Mouse (Mus musculus): ENCODE results near the gene Hs3st4.

The Hs3st4 gene

GRCm38 (mm10) chr7:124037281-124037700 lies 54.6 kb downstream of the Hs3st4 start:
- no peak for DNase-seq (ENCODE audit: low read depth, low spot score)
- H3K36me3 ChIP-seq (ENCODE audit: control insufficient read depth, insufficient read depth, low read length, poor library complexity, severe bottlenecking) = no peaks in the 10 kb centered on the region
- no peaks in the 10 kb centered on the region for H3K27me3 ChIP-seq (ENCODE audit: control insufficient read depth, insufficient read depth, low read length, poor library complexity, severe bottlenecking)

GRCm38 (mm10) chr7:124039142-124039541 lies 56.5 kb downstream of the Hs3st4 start:
- DNase-seq (ENCODE audit: low read depth, low spot score) = no peak
- Histone ChIP-seq H3K36me3 (ENCODE audit: control insufficient read depth, insufficient read depth, low read length, poor library complexity, severe bottlenecking) (no peaks in the 10 kb centered on the region), H3K27me3 (ENCODE audit: control insufficient read depth, insufficient read depth, low read length, poor library complexity, severe bottlenecking) (no peaks in the 10 kb centered on the region)

GRCm38 (mm10) chr7:124047382-124047781 lies 64.7 kb downstream of the Hs3st4 start:
- no peaks in the 10 kb centered on the region for H3K27me3 ChIP-seq (ENCODE audit: control insufficient read depth, insufficient read depth, low read length, poor library complexity, severe bottlenecking)
- no peaks in the 10 kb centered on the region for H3K36me3 ChIP-seq (ENCODE audit: control insufficient read depth, insufficient read depth, low read length, poor library complexity, severe bottlenecking)
- DNase-seq (ENCODE audit: low read depth, low spot score) = no peak

- DNase-seq (ENCODE audit: low read depth, low spot score) = no peak
- no peaks in the 10 kb centered on the region for H3K27me3 ChIP-seq (ENCODE audit: control insufficient read depth, insufficient read depth, low read length, poor library complexity, severe bottlenecking)
- H3K36me3 ChIP-seq (ENCODE audit: control insufficient read depth, insufficient read depth, low read length, poor library complexity, severe bottlenecking) = no peaks in the 10 kb centered on the region
Observed at GRCm38 (mm10) chr7:124048971-124049370, 66.3 kb downstream of the Hs3st4 start.

DNA sequence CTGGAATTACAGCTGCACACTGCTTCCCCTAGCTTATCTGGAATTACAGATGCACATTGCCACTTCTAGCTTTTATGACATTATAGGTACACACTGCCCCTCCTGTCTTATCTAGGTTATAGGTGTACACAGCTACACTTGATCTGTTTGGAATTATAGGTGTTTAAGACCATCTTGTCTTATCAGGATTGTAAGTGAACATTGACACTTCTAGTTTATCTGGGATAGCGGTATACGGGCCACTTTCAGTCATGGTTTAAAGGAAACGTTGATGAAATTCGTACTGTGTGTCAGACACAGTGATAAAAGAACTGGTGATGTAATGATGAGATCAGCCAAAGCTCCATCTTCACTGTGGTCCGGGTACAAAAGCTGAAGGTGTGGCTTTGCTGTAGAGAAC lies 67.8 kb downstream of the Hs3st4 start:
- Histone ChIP-seq H3K27me3 (ENCODE audit: control insufficient read depth, insufficient read depth, low read length, poor library complexity, severe bottlenecking) (no peaks in the 10 kb centered on the region), H3K36me3 (ENCODE audit: control insufficient read depth, insufficient read depth, low read length, poor library complexity, severe bottlenecking) (no peaks in the 10 kb centered on the region)
- DNase-seq (ENCODE audit: low read depth, low spot score) = no peak

GRCm38 (mm10) chr7:124083741-124084140 lies 101.1 kb downstream of the Hs3st4 start:
- DNase-seq (ENCODE audit: low read depth, low spot score) = no peak
- Histone ChIP-seq H3K36me3 (ENCODE audit: control insufficient read depth, insufficient read depth, low read length, poor library complexity, severe bottlenecking) (no peaks in the 10 kb centered on the region), H3K27me3 (ENCODE audit: control insufficient read depth, insufficient read depth, low read length, poor library complexity, severe bottlenecking) (no peaks in the 10 kb centered on the region)

GRCm38 (mm10) chr7:124129019-124129418 lies 146.3 kb downstream of the Hs3st4 start:
- no peaks in the 10 kb centered on the region for H3K27me3 ChIP-seq (ENCODE audit: control insufficient read depth, insufficient read depth, low read length, poor library complexity, severe bottlenecking)
- DNase-seq (ENCODE audit: low read depth, low spot score) = no peak

DNA sequence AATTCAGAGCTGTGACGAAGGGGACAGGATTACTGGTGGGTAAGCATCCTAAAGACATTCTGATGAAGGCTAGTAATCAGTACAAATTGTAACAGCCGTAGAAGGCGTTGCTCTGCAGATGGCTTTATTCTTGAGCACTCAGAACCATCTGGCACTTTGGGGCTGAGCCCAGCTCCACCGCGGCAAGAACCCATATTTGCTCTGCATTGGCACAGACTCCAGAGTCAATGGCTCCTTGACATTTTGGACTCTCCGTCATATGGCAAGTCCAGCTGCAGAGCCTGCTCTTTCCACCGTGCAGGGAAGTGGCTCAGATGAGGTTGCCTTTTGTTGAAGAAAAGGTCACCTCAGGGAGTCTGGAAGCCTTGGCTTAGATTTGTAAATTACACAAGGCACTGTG lies 148.6 kb downstream of the Hs3st4 start:
- DNase-seq (ENCODE audit: low read depth, low spot score) = no peak
- Histone ChIP-seq H3K36me3 (ENCODE audit: control insufficient read depth, insufficient read depth, low read length, poor library complexity, severe bottlenecking) (no peaks in the 10 kb centered on the region), H3K27me3 (ENCODE audit: control insufficient read depth, insufficient read depth, low read length, poor library complexity, severe bottlenecking) (no peaks in the 10 kb centered on the region)

More at GRCm38 (mm10) chr7:124129019-124129418, 146.3 kb downstream of the Hs3st4 start:
- no peaks in the 10 kb centered on the region for H3K36me3 ChIP-seq (ENCODE audit: control insufficient read depth, insufficient read depth, low read length, poor library complexity, severe bottlenecking)

DNA sequence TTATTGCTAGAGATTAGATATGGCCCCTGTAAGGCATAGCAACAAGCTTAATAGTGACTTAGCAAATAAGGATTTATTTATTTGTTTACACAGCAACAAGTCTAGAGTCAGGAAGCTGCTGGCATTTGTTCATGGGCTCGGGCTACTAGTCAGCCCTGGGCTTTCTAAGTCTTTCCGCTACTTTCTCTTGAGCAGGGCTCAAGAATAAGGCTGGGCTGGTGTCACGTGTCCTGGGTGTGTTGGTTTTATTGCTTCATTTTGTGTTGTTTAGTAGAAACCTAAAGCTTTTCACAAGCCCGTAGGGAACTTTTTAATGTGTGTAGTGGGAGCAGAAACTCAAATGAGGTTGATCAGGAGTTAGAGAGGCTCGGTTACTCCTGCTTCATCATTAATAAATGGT lies 153.5 kb downstream of the Hs3st4 start:
- no peak for DNase-seq (ENCODE audit: low read depth, low spot score)
- H3K36me3 ChIP-seq (ENCODE audit: control insufficient read depth, insufficient read depth, low read length, poor library complexity, severe bottlenecking) = no peaks in the 10 kb centered on the region
- H3K27me3 ChIP-seq (ENCODE audit: control insufficient read depth, insufficient read depth, low read length, poor library complexity, severe bottlenecking) = no peaks in the 10 kb centered on the region

- H3K27me3 ChIP-seq (ENCODE audit: control insufficient read depth, insufficient read depth, low read length, poor library complexity, severe bottlenecking) = no peaks in the 10 kb centered on the region
- no peak for DNase-seq (ENCODE audit: low read depth, low spot score)
- no peaks in the 10 kb centered on the region for H3K36me3 ChIP-seq (ENCODE audit: control insufficient read depth, insufficient read depth, low read length, poor library complexity, severe bottlenecking)
Observed at GRCm38 (mm10) chr7:124141229-124141628, 158.6 kb downstream of the Hs3st4 start.

- DNase-seq (ENCODE audit: low read depth, low spot score) = no peak
- H3K36me3 ChIP-seq (ENCODE audit: control insufficient read depth, insufficient read depth, low read length, poor library complexity, severe bottlenecking) = no peaks in the 10 kb centered on the region
- H3K27me3 ChIP-seq (ENCODE audit: control insufficient read depth, insufficient read depth, low read length, poor library complexity, severe bottlenecking) = no peaks in the 10 kb centered on the region
Observed at GRCm38 (mm10) chr7:124150901-124151300, 168.2 kb downstream of the Hs3st4 start.

DNA sequence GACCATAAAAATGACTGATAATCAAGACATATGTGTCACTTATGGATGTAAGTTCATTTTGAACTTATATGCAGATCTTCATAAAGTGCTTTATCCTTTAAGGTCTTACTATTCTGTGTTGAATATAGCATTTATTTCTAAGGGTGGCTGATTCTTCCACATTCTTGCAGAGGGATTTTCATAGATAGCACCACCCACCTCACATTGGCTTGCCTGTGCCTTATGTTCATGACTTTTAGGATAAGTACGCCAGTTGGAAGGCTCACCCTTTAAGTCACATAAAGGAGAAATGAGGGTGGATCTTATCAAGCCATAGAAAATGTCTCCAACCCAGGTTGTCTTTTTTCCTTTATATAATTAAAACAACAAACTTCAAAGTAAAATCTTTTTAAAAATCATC lies 180.6 kb downstream of the Hs3st4 start:
- Histone ChIP-seq H3K36me3 (ENCODE audit: control insufficient read depth, insufficient read depth, low read length, poor library complexity, severe bottlenecking) (no peaks in the 10 kb centered on the region), H3K27me3 (ENCODE audit: control insufficient read depth, insufficient read depth, low read length, poor library complexity, severe bottlenecking) (no peaks in the 10 kb centered on the region)
- no peak for DNase-seq (ENCODE audit: low read depth, low spot score)

GRCm38 (mm10) chr7:124166229-124166628 lies 183.6 kb downstream of the Hs3st4 start:
- H3K27me3 ChIP-seq (ENCODE audit: control insufficient read depth, insufficient read depth, low read length, poor library complexity, severe bottlenecking) = no peaks in the 10 kb centered on the region
- H3K36me3 ChIP-seq (ENCODE audit: control insufficient read depth, insufficient read depth, low read length, poor library complexity, severe bottlenecking) = no peaks in the 10 kb centered on the region
- no peak for DNase-seq (ENCODE audit: low read depth, low spot score)

DNA sequence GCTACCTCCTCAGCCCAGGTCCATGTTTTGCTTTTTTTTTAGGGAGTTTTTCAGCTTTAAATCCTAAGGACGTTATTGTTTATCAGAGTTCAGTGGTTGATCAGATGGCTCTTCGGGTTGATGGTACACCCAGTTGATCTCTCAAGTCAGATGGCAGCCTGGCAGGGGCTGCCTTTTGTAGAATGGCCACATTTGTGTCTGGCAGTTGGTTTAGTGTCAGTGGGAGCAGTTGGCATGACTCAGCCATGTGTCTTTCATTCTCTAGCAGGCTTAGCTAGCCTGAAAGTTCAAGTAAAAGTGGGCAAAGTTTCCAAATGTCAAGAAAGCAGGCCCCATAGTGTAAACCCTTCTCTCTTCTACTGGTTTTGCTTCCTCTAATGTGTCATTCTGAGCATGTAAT lies 186.1 kb downstream of the Hs3st4 start:
- H3K27me3 ChIP-seq (ENCODE audit: control insufficient read depth, insufficient read depth, low read length, poor library complexity, severe bottlenecking) = no peaks in the 10 kb centered on the region
- no peaks in the 10 kb centered on the region for H3K36me3 ChIP-seq (ENCODE audit: control insufficient read depth, insufficient read depth, low read length, poor library complexity, severe bottlenecking)
- DNase-seq (ENCODE audit: low read depth, low spot score) = no peak

DNA sequence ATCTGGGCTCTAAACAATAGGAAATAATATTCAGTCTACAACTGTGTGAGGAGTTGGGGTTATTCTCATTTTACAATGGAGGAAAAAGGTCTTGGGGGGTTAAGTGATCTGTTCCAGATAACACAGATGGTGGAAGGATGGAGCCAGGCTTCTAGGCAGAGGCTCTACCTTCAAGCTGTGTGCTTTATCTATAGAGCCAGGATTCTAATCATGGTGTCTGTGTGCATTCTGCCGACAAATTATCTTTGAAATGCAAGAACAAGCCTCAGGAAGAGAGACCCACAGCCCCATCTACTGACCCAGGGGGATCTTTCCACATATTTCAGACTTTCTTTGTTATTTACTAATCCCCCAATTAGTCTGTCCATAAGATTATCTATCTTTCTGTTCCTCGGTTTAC lies 187.3 kb downstream of the Hs3st4 start:
- H3K36me3 ChIP-seq (ENCODE audit: control insufficient read depth, insufficient read depth, low read length, poor library complexity, severe bottlenecking) = no peaks in the 10 kb centered on the region
- no peaks in the 10 kb centered on the region for H3K27me3 ChIP-seq (ENCODE audit: control insufficient read depth, insufficient read depth, low read length, poor library complexity, severe bottlenecking)
- DNase-seq (ENCODE audit: low read depth, low spot score) = no peak

DNA sequence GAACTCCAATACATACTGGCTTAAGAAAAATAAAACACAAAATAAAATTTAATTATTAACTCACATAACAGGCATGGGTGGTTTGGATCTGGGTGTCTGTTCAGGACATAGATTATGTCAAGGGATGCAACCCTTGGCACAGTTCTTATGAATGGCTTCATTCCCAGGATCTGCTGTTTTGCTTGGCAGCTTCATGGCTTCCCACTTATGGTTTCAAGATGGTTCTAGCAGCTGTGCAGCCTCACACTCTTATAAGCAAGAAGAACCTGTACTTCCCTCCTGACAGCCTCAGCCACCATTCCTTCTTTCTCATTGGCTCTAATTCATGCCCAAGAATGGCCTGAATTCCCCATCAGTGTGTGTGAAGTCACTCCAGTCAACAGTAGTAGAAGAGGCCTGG lies 189.3 kb downstream of the Hs3st4 start:
- no peak for DNase-seq (ENCODE audit: low read depth, low spot score)
- Histone ChIP-seq H3K27me3 (ENCODE audit: control insufficient read depth, insufficient read depth, low read length, poor library complexity, severe bottlenecking) (no peaks in the 10 kb centered on the region), H3K36me3 (ENCODE audit: control insufficient read depth, insufficient read depth, low read length, poor library complexity, severe bottlenecking) (no peaks in the 10 kb centered on the region)
